Mouse (Mus musculus) layer of hippocampus, adult 18-20 months (tissue): Measurements from ENCODE around the gene Atp2a1. TPM values are rescaled to one million over a fixed set of nuclear protein-coding genes. Genes with fewer than 3 reads are reported as not detected.
"Not testable (repeated sequence)": the region's sequence is repeated elsewhere in the genome, so short reads cannot be mapped to it uniquely, and the experiment has no call there.

ENCODE experiments used
- DNase-seq, 2 experiments: peaks; one replicate each; pipeline ENCODE4 v3.0.0; 2022; ENCODE audit warnings: low spot score in 2 of 2
- total RNA-seq, 2 experiments: library from RNA; stranded (reverse); gene quantifications; 2 replicates each; pipeline ENCODE4 v1.2.3; 2021

Gene Atp2a1
- total RNA-seq, 2 experiments from 2014 or later, result 1.0 TPM

DNA sequence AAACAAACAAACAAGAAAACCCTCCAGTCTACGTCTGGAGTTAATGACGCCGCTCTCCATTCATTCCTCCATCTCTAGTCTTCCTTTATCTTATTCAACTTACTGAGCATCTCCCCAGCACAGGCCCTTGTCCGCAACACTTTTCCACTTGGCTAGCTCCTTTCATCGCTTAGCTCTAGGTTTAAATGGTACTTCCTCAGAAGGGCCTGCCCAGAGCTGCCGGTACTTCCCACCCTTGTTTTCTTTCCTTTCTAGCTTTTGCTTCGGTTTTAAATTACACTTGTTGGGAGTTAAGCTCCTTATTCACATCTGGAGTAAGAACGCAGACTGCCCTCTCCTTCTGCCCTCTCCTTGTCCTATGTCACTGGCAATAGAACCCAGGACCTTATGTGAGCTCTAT, 45.9 kb downstream of the Atp2a1 start:
- DNase-seq, result no peak

GRCm38 (mm10) chr7:126416615-126417014, 46.3 kb downstream of the Atp2a1 start:
- DNase-seq, result no peak

DNA sequence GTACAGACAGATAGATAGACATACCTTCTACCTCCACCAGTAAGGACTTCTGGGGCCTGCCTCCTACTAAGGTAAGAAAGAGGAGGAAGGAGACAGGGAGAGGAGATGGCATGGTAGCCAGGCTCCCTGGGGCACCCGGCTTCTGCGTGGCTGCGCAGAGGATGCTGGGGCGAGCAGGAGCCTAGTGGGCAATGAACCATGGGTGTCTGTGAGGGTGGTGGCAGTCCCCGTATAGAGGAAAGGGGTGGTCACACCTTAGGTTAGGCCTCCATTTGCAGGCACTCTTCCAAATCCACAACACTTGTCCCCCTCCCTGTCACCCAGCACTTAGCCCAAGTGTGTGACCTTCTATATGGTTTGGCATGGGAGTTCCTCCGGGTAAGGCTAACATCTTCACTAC, 48.2 kb downstream of the Atp2a1 start, which contains the start of gene Cd19:
Cd19 (minus strand) TSS at position 165 of the 400 bp plus-strand sequence.
- no peak for DNase-seq

DNA sequence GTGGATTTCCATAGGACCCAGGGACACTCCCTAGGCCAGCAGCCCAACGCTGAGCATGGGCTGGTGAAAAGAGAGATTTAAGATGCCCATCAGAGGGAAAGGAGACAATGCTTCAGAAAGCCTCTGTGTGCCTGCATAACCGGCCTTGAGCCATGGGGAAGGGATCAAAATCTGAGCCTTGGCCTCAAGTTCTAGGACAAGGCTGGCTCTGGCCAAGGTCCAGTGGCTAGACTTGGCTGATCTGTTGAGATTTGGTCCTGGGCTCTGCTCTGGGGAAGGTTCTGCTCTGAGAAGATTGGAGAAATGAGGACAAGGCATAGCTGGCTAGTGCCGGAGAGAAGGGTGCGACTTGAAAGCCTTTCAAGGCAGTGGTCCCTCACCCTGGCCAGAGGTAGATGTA, 51.8 kb downstream of the Atp2a1 start:
- DNase-seq, result no peak

DNA sequence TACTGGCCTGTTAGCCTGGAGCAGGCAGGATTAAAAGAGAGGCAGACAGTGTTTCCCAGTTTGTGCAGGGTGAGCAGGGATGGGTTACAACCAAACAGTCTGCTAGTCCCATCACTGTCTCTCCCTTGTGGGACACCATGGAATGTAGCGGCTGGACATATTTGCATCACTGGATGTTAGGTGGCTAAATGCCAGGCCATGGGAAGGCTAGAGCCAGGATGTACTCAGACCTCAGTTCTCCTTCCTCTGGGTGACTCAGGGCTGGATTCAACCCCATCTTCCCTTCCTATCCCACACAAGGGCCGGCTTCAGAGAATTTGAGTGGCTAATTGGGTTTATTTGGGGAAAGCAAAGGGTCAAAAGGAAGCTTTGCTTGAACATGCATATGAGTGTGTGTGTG, 54.2 kb downstream of the Atp2a1 start:
- no peak for DNase-seq

DNA sequence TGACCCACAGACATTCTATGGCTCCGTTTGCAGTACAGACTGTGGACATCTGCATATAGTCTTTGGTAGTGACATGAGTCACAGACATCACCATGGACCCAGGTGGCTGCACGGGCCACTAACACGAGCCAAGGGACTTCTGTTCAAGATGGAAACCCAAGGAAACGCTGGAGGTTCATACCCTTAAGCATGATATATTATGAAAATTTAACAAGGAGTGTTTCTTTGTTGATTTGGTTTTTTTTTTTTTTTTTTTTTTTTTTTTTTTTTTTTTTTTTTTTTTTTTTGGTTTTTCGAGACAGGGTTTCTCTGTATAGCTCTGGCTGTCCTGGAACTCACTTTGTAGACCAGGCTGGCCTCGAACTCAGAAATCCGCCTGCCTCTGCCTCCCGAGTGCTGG, 60.4 kb downstream of the Atp2a1 start:
- not testable (repeated sequence) for DNase-seq

DNA sequence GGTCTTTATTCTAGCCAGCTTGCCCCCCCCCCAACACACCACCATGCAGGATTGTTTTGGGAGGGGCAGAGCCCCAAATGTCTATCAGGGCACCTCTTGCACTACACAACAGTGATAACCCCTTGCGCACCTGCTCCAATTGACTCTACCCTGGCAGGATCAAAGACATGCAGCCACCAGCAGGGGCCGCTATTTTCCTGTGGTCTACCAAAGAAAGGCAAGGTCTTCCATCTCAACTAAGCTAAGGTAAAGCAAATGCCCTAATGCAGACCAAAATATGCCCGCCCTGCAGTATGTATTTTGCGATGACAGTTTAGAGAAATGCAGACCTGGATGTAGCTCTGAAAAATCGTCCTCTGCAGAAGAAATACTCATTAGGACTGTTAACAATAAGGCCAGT, 63.4 kb downstream of the Atp2a1 start:
- peak; percentile 53 to 85 for DNase-seq

GRCm38 (mm10) chr7:126397822-126398221, 65.1 kb downstream of the Atp2a1 start:
- DNase-seq, result no peak

GRCm38 (mm10) chr7:126397221-126397620, 65.7 kb downstream of the Atp2a1 start:
- DNase-seq, result no peak

GRCm38 (mm10) chr7:126396298-126397119, 66.4 kb downstream of the Atp2a1 start, which contains the start of gene Nfatc2ip:
Nfatc2ip (minus strand) TSS chr7:126396737.
- peak; percentile 94 to 100 for DNase-seq

Other genes starting within 250 kb of the Atp2a1 start
- gene Sbk1, start 190.5 kb downstream of the Atp2a1 start, total RNA-seq, result 10 to 100 TPM; 81.0 to 86.8 TPM
- 1 to 10 TPM; 1.2 to 1.9 TPM for gene Lat, start 93.5 kb downstream of the Atp2a1 start, total RNA-seq
- gene Spns1, start 85.7 kb downstream of the Atp2a1 start, total RNA-seq, result 10 to 100 TPM; 81.4 to 86.6 TPM
- 1 to 10 TPM; 6.0 to 6.9 TPM for gene Nfatc2ip, start 66.4 kb downstream of the Atp2a1 start, total RNA-seq
- gene Cd19, start 48.2 kb downstream of the Atp2a1 start, total RNA-seq, result not detected
- gene Rabep2, start 34.3 kb downstream of the Atp2a1 start, total RNA-seq, result 10 to 100 TPM; 14.2 to 15.2 TPM
- 10 to 100 TPM; 75.0 to 76.4 TPM for gene Sh2b1, start 12.3 kb upstream of the Atp2a1 start, total RNA-seq
- gene Tufm, start 24.3 kb upstream of the Atp2a1 start, total RNA-seq, result 10 to 100 TPM; 78.7 to 84.1 TPM
- 100 to 1,000 TPM; 116 to 121 TPM for gene Atxn2l, start 40.3 kb upstream of the Atp2a1 start, total RNA-seq
- gene Eif3c, start 103.3 kb upstream of the Atp2a1 start, total RNA-seq, result 100 to 1,000 TPM; 180 to 184 TPM
- gene Apobr, start 121.8 kb upstream of the Atp2a1 start, total RNA-seq, result under 1 TPM; 0.62 to 0.94 TPM
- gene Cln3, start 122.7 kb upstream of the Atp2a1 start, total RNA-seq, result 10 to 100 TPM; 27.5 to 32.1 TPM
- gene Il27, start 131.8 kb upstream of the Atp2a1 start, total RNA-seq, result not detected
- 1 to 10 TPM; 6.8 to 8.8 TPM for gene Nupr1, start 167.8 kb upstream of the Atp2a1 start, total RNA-seq
- gene Sgf29, start 186.2 kb upstream of the Atp2a1 start, total RNA-seq, result 10 to 100 TPM; 26.1 to 33.5 TPM
- gene Sult1a1, start 213.3 kb upstream of the Atp2a1 start, total RNA-seq, result 10 to 100 TPM in 1 of 2 experiments, 1 to 10 TPM in 1; 9.5 to 11.6 TPM
- 100 to 1,000 TPM; 105 to 106 TPM for gene Bola2, start 232.3 kb upstream of the Atp2a1 start, total RNA-seq
- 10 to 100 TPM; 17.3 to 17.4 TPM for gene Slx1b, start 232.7 kb upstream of the Atp2a1 start, total RNA-seq
- 100 to 1,000 TPM; 121 to 122 TPM for gene Coro1a, start 244.7 kb upstream of the Atp2a1 start, total RNA-seq